In the genomic region with DNA sequence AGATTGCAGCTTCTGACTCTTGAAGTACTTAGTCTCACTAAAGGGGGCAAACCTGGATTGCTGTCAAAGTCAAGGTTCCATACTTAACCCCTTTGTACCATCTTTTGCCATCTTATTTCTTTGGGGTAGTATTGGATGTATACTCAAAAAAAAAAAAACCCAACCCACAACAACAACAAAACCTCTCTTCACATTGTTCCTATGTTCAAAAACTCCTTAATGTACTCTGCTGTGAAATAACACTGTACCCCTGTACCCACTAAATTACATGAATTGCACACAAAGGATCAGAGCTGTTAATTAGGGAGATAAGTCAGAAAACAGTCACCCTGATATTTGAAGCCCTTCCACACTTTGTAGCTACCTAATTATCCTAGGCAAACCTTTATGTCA, we compare ENCODE assay signal across 8 mouse cellular contexts. TPM values are rescaled to one million over a fixed set of nuclear protein-coding genes. Genes with fewer than 3 reads are reported as not detected.
DNase-seq lines count a peak whose midpoint lies in the region; ATAC-seq and TF ChIP-seq lines count a peak whose summit lies in the region.

No protein-coding gene starts in this region.

- no peak for TF ChIP-seq CTCF in gastrocnemius, adult 2 months (IDR thresholded peaks at IDR 0.05)
- TF ChIP-seq CTCF in testis, adult 2 months (IDR thresholded peaks at IDR 0.05; ENCODE audit: control insufficient read depth, insufficient read depth, insufficient replicate concordance, low read depth, low read length), result no peak
- TF ChIP-seq CTCF in stomach, postnatal 0 days (IDR thresholded peaks at IDR 0.05; ENCODE audit: low read depth), result no peak

- no peaks in the 10 kb centered on the region for H3K27me3 ChIP-seq in testis, adult 2 months (ENCODE audit: control insufficient read depth, insufficient read depth, low read length)
- no peaks in the 10 kb centered on the region for H3K27me3 ChIP-seq in liver, embryonic 13.5 days
- H3K27me3 ChIP-seq in stomach, postnatal 0 days (ENCODE audit: control insufficient read depth, insufficient read depth, low read length), result no peaks in the 10 kb centered on the region

- TF ChIP-seq POLR2A in testis, adult 2 months (IDR thresholded peaks at IDR 0.05; ENCODE audit: control insufficient read depth, low read depth, low read length), result no peak

- H3K9ac ChIP-seq in liver, embryonic 13.5 days, result peak overlapping the region; percentile 71
- H3K9ac ChIP-seq in stomach, postnatal 0 days (ENCODE audit: low read length), result peak overlapping the region; percentile 60

- intact Hi-C loops in gastrocnemius, adult 2 months (cut with DNase I), result no loop called here
- intact Hi-C loops in gastrocnemius, postnatal 14 days (cut with DNase I; ENCODE audit: low total_unique reads), result no loop called here

- H3K4me1 ChIP-seq in testis, adult 2 months (ENCODE audit: control insufficient read depth, insufficient read depth, low read length), result no peaks in the 10 kb centered on the region; the same call in 1 of the 2 replicates
- peaks cover 33% of the 10 kb centered on the region for H3K4me1 ChIP-seq in liver, embryonic 13.5 days (replicated peaks)
- peaks cover 3% of the 10 kb centered on the region; the same call in 1 of the 2 replicates for H3K4me1 ChIP-seq in stomach, postnatal 0 days (replicated peaks; ENCODE audit: control insufficient read depth, insufficient read depth)

- peaks cover 1% of the 10 kb centered on the region; the same call in 1 of the 2 replicates for H3K36me3 ChIP-seq in testis, adult 2 months (ENCODE audit: control insufficient read depth, insufficient read depth, low read length)
- H3K36me3 ChIP-seq in liver, embryonic 13.5 days, result no peaks in the 10 kb centered on the region
- H3K36me3 ChIP-seq in stomach, postnatal 0 days (ENCODE audit: control insufficient read depth, insufficient read depth, low read length), result no peaks in the 10 kb centered on the region

- peak overlapping the region; percentile 81 for H3K4me2 ChIP-seq in liver, embryonic 13.5 days
- H3K4me2 ChIP-seq in stomach, postnatal 0 days (replicated peaks; ENCODE audit: low read depth), result peak overlapping the region; percentile 76

- no peak for DNase-seq in gastrocnemius, adult 2 months
- no peak for DNase-seq in gastrocnemius, postnatal 14 days
- DNase-seq in testis, postnatal 14 days (ENCODE audit: low spot score), result no peak
- no peak for DNase-seq in liver, embryonic 13.5 days
- no peak for DNase-seq in stomach, postnatal 0 days (ENCODE audit: low spot score)
- DNase-seq in ovary, postnatal 14 days (ENCODE audit: low spot score), result no peak
- no peak for DNase-seq in cerebellum, adult 9-10 months

- H3K4me3 ChIP-seq in gastrocnemius, adult 2 months, result peak overlapping the region; percentile 93
- H3K4me3 ChIP-seq in testis, adult 2 months (ENCODE audit: control insufficient read depth, low read depth, low read length), result peak overlapping the region; percentile 75; the same call in 1 of the 2 replicates
- H3K4me3 ChIP-seq in liver, embryonic 13.5 days (replicated peaks), result peak overlapping the region; percentile 98
- peak overlapping the region; percentile 97 for H3K4me3 ChIP-seq in stomach, postnatal 0 days (ENCODE audit: low read depth, low read length)

- H3K27ac ChIP-seq in gastrocnemius, adult 2 months, result peak overlapping the region; percentile 98
- no peak overlapping the region for H3K27ac ChIP-seq in testis, adult 2 months (ENCODE audit: control insufficient read depth, insufficient read depth, low read depth, low read length)
- no peak overlapping the region for H3K27ac ChIP-seq in liver, embryonic 13.5 days
- no peak overlapping the region for H3K27ac ChIP-seq in stomach, postnatal 0 days (replicated peaks)

- no peaks in the 10 kb centered on the region for H3K9me3 ChIP-seq in liver, embryonic 13.5 days (replicated peaks)
- H3K9me3 ChIP-seq in stomach, postnatal 0 days (ENCODE audit: control insufficient read depth, low read length), result no peaks in the 10 kb centered on the region

- no peak for TF ChIP-seq EP300 in stomach, postnatal 0 days (optimal IDR thresholded peaks at IDR 0.05)

- ATAC-seq in liver, embryonic 13.5 days (ENCODE audit: low read depth), result no peak
- no peak for ATAC-seq in stomach, postnatal 0 days (ENCODE audit: low FRiP score, low TSS enrichment)

RNA-seq across cellular contexts. Expression of gene Morf4l1, which starts 0.7 kb away (rescaled TPM):
- total RNA-seq in gastrocnemius, adult 2 months (2021), result 100 to 1,000 TPM; 189 to 208 TPM
- total RNA-seq in gastrocnemius, postnatal 14 days (2021), result 100 to 1,000 TPM; 156 to 165 TPM
- polyA plus RNA-seq in testis, adult 2 months (2012; rRNA removed), result 594 and 775 TPM in 2 replicates
- polyA plus RNA-seq in liver, embryonic 13.5 days (2015; fragmentation: Nextera tagmentation; extraction: Ambion mirVana), result 141 and 164 TPM in 2 replicates
- 225 and 226 TPM in 2 replicates for polyA plus RNA-seq in stomach, postnatal 0 days (2015; fragmentation: Nextera tagmentation; extraction: Ambion mirVana)

RNA-seq across cellular contexts. Expression of gene Adamts7, which starts 47.6 kb away (rescaled TPM):
- under 1 TPM; 0.41 to 0.59 TPM for total RNA-seq in gastrocnemius, adult 2 months (2021)
- 1 to 10 TPM; 4.3 TPM for total RNA-seq in gastrocnemius, postnatal 14 days (2021)
- 5.3 and 5.7 TPM in 2 replicates for polyA plus RNA-seq in testis, adult 2 months (2012; rRNA removed)
- 0.71 and 1.4 TPM in 2 replicates for polyA plus RNA-seq in liver, embryonic 13.5 days (2015; fragmentation: Nextera tagmentation; extraction: Ambion mirVana)
- polyA plus RNA-seq in stomach, postnatal 0 days (2015; fragmentation: Nextera tagmentation; extraction: Ambion mirVana), result 2.7 and 3.2 TPM in 2 replicates
